Mouse (Mus musculus) kidney, postnatal 36 days (tissue): ENCODE measurements around the gene Chp2.
A peak's percentile ranks its signal among the peaks of the same experiment; 100 is the strongest.
"Not testable (repeated sequence)": the region's sequence is repeated elsewhere in the genome, so short reads cannot be mapped to it uniquely, and the experiment has no call there.

ENCODE experiments used
- DNase-seq, 2 experiments: peaks; one replicate each; pipeline ENCODE4 v3.0.0; 2021 to 2022; ENCODE audit warnings: mixed read lengths in 2 of 2

The Chp2 gene

DNA sequence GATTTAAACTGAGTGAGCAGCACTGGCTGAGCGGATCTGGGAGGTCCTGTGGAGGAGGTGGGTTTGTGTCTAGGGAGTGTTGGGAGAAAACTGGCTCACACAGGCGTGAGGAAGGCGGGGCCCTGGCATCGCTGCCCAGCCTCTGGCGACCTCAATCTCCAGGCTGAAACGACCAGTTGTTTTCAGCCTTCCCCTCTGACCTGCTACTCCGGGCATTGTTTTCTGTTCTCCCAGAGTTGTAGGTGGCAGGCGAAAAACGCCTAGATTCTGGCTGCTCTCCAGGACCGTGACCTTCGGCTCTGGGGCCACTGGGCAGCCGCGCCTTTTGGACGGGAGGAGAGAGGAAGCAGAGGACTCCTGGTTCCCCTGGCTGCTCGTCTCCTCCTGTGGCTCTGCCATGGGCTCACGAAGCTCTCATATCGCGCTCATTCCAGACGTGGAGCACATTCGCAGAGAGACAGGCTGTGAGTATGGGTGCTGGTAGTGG, at the start of gene Chp2:
Gene Chp2 (plus strand): TSS at position 182 of the 487 bp plus-strand sequence.
- DNase-seq, result peak; percentile 27 to 62

DNA sequence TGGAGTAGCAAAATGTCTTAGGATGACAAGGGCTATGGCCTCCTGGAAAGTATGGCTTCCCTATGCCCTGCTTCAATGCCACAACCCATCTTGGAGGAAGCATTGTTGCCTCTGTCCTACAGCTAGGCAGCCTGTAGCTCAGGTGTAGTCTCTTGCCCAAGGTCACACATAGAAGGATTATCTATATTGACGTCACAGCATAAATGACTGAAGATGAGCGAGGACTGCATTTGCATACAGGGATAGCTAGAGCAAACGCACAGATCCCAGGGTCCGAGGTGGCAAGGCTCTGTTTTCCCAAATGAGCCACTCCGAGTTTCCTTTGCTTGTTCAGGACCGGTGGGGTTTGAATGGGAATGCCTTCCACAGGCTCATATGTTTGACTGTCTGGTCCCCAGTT, 48.6 kb upstream of the Chp2 start:
- DNase-seq, result no peak

DNA sequence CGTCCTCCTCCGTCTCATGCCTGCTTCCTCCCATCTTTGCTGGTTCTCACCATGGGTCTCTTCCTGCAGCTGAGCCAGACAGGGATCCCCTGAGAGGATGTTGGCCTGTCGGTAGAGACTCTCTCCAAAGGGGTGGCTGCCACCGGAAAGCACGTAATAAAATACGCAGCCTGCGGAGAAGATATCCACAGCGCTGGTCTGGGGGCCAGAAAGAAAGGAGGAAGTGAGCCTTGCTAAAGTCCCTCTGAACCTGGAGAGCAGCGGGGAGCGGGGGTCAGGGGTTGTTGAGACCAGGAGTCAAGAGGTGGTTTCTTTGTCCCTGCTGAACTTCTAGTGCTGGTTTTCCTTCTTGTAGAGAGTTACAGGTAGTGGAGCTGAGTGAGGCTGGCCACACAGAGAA, 47.7 kb upstream of the Chp2 start:
- DNase-seq, result no peak

DNA sequence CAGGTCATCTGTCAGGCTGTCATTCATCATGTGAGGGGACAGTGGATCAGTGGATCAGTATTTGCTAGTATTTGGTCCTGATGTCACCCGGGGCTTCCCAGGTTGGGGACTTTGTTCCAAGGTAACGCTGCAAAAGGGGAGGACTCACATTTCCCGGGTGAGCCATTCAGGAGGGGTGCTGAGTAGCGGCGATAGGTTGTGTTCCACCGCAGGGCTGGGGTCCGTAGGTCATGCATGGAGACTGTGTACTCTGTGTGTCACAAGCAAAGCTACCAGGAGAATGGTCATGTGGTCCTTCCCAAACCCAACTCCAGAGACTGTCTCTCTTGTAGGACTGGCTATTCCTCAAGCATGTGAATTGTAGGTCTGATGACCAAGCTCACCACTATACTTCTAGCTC, 38.6 kb upstream of the Chp2 start:
- no peak for DNase-seq

DNA sequence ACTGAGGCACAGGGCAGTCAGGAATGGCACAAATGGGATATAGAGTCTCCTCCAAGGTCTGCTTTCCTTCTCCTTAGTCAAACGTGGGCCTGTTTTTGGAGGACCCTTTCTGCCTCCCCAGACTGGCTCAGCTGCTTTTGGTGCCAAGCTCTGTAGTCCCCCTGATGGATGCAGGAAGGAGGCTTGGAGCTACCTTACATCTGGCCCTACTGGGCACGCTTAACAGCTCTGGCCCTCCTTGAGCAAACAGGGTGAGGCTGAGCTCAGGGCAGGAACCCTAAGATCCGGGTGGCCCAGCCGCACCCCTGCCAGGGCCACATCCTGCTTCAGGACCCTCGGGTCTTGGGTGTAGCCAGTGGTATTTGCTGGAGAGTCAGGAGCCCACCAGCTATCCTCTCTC, 34.7 kb upstream of the Chp2 start:
- no peak for DNase-seq

DNA sequence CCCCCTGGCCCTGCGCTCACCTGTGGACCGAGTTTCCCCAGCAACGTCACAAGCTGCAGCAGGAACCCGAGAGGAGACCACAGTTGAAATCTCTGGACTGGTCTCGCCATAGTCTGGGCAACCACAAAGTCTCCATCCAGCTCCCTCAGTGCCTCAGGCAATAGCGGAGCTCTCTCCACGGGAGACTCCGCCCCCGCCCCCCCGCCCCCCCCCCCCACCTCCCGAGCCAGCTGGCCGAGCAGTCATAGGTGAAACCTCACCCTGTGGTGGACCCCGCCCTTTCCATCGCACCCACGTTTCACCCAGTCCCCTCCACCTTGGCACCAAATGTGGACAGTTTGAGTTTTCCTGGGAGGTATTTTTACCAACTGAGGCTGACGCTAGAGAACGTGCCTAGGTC, 33.3 kb upstream of the Chp2 start, which contains the start of gene Ern2:
Gene Ern2 (minus strand): TSS at position 165 of the 400 bp plus-strand sequence.
- DNase-seq, result no peak

DNA sequence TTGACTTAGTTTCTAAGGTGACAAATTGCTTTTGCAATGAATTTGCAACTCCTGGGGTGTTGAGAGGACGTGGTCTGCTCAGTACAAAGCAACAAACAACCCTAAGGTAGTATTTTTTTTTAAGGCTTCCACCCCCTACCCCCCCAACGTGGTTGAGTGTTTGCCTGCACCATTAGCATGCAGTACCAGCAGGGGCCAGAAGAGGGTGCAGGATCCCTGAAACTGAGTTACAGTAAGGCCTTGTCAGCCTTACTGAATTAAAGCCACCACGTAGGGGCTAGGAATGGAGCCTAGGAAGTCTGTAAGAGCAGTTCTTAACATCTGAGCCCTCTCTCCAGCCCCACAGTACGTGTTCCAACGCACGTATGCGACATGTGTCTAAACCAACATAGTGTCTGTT, 29.8 kb upstream of the Chp2 start:
- DNase-seq, result peak; percentile 21 to 78

DNA sequence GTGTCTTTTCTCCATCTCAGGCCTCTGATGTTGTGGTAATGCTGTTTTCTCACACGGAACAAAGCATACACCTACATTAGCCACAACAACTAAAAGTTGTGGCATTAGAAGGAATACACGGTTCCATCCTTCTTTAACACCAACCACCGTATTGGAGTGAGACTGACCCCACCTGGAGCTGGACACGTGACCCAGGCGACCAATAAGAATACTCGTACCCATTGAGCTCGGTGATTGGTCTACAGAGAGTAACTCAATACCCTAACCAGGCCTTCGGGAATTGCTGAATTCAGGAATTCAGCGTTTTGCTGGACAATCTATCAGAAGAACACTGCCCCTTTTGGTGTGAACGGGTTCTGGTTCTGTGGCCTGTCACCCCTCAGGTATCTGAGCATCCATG, 28.2 kb upstream of the Chp2 start:
- no peak for DNase-seq

DNA sequence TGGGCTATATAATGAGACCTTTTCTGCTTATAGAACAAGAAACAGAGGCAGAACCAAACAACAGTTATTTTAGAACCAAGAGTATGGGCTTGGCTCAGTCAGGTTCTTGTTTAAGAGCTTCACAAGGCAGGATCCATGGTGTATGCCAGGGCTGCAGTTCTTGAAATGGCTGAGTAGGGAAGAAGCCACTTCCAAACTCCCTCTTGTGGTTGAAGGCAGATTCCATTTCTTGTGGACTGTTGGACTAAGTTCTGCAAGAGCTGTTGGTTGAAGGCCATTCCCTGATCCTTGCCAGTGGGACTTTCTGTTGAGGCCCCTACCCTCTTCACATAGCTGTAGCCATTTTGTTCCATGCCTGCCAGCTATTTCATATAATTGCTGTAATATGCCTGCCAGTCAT, 25.4 kb upstream of the Chp2 start:
- peak in 1 of 2 experiments; percentile 10 for DNase-seq

DNA sequence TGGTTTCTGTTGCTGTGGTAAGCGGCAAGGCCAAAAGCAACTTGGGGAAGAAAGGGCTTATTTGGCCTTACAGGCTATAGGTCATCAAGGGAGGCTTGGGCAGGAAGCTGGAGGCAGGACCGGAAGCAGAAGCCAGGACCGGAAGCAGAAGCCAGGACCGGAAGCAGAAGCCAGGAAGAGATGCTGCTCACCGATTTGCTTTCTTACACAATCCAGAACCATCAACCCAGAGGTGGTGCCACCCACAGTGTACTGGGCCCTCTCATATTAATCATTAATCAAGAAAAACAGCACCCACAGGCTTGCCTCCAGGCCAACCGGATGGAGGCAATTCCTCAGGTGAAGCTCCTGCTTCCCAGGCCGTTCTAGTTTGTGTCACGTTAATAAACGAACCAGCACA, 22.5 kb upstream of the Chp2 start:
- peak; percentile 42 for DNase-seq

DNA sequence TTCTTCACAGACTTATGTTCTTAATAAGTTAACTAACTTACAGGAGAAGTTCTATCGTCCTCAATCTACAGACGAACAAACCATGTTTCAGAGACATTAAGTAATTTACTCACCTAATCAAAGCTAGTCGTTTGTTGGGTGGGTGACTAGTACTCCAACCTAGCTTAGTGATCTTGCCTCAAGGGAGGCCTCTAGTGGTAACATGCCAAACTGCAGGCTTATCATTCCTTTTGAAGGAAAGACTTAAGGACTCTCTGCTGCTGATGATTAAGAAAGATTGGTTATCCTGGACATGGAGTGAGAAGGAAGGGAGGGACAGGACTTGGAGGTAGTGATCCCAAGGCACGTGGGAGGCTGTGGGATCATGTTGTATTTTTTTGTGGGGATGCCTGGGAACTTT, 22.0 kb upstream of the Chp2 start:
- DNase-seq, result peak; percentile 65 to 84

DNA sequence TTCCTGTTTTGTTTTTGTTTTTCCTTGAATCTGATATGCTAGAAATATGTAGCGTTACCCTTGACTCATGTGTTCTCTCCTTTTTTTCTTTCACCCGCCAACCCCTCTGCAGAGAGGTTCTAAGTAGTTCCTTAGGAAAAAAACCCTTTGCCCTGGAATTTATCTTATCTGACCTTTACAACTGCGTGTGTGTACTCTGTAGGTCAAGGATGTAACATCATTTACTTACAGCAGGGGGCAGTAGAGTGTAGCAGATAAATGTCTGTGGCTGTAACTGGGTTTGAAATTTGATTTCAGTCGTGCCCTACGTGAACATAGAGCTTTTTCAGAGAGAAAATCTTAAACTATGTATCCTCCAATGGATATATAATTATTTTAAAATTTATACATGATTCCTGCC, 20.0 kb upstream of the Chp2 start:
- DNase-seq, result peak; percentile 16 to 39

DNA sequence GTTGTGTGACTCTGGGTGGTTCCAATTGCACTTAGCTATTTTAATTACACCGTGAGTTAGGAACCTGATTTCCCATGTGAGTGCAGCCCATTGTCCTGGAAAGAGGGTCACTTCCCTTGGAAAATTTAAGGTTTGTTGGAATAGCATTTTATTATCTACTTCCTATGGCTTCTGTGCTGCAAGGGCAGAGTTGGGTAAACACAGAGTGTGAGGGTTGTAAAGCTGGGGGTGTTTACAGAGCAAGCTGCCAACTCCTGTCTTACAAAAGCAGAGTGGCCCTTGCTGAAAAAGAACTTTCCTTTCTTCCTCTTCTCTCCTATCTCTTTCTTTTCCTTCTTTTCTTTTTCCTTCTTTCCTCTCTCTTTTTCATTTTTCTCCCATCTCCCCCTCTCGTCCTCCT, 15.4 kb upstream of the Chp2 start:
- DNase-seq, result no peak

DNA sequence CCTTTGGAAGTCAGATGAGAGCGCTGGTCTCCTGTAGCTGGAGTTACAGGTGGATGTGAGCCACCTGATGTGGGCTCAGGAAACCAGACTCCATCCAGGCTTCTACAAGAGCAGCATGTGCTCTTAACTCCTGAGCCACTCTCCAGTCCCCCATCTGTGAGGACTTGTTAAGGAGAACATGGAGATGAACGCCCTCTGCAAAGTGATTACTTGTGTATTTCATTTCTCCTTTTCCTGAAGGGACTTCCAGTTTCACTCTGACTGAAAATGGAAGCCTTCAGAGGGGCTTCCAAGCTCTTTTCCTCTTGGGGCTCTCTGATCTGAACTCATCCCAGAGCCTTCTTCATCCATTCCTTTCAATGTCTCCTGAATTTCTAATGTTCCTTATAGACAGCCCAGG, 13.2 kb upstream of the Chp2 start:
- no peak for DNase-seq

DNA sequence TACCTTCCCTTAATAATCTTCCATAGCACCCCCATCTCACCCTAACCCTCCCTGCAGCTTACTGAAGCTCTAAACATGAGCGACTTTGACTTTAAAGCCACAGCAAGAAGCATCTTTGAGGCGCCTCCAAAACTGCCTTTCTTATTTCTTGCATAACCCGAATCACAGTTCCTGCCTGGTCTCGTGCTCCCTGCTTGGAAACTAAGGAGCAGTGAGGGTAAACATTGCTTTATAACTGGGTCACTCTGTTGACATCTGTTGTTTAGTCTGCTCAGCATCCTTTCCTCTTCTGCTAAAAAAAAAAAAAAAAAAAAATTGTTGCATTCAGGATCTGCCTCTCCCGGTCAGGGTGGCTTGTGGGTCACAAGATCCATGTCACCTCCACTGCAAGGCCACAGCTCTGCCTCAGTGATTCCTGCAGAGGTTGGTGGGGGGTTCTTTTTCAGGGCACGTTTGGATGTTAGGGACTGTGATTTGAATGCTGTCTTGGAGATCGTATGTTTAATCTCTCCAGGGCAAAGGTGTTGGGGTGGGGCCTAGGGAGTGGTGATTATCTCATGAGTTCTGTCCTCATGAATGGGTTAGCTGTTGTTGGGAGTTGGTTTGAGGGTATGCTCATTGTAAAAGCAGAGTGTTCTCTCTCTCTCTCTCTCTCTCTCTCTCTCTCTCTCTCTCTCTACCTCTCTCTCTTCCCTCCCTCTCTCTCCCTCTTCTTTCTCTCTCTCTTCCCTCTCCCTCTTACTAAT, 10.8 kb upstream of the Chp2 start:
- no peak for DNase-seq

DNA sequence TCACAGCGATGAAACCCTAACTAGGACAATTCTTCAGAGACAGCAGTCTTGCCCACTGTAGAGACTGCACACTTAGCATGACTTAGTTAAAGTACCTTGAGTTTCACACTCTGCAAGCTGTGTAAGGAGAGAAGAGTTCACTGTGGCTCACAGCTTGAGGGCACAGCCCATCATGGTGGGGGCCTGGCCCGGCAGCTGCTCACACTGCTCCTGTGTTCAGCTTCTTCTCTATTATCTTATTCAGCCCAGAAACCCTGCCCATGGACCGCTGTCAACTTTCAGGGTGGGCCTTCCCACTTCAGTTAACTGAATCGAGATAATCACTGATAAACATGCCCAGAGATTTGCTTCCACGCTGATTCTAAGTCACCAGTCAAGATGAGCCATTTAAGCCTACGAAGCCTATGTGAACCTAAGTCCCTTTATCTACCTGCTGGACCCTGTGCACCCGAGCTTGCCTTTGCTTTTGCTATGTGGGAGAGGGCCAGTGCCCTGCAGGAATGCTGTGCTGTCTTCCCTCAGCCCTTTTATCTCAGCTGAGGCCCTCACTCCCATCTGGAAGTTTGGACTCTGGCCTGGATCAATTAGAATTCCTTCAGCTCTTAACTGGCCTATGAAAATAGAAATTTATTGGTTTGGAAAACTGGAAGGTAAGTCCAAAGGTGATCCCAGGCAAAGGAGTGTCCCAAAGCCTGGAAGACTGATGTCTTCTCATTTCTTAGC, 6.9 kb downstream of the Chp2 start:
- DNase-seq, result no peak

DNA sequence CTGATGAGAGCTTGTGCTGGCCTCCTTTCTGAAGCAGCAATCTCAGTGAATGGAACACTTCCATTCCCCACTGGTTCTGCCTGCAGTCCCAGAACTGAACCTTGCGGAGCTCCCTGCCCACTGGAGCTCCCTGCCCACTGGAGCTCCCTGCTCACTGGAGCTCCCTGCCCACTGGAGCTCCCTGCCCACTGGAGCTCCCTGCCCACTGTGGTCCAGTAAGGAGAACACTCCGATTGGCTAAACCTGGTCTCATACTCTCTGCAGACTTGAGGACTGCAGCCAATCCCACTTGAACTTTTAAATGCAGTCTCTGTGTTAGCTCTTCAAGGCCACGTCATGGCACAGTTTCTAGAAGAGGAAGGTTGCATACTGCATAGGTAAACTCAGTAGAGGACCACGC, 7.4 kb downstream of the Chp2 start:
- no peak for DNase-seq

DNA sequence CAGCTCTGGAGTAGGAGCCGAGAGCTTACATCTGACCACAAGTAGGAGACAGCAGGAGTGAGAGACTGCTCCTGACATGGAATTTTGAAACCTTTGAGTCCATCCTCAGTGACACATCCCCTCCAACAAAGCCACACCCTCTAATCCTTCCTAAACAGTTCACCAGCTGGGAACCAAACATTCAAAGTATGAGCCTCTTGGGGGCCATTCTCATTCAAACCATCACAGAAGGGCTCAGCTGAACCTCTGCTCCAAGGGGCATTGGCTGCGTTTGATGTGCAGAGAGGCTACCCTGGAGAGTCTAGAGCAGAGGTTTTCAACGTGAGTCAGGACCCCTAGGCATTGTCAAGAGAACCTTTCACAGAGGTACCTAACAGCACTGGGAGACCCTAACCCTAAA, 10.0 kb downstream of the Chp2 start:
- no peak for DNase-seq

DNA sequence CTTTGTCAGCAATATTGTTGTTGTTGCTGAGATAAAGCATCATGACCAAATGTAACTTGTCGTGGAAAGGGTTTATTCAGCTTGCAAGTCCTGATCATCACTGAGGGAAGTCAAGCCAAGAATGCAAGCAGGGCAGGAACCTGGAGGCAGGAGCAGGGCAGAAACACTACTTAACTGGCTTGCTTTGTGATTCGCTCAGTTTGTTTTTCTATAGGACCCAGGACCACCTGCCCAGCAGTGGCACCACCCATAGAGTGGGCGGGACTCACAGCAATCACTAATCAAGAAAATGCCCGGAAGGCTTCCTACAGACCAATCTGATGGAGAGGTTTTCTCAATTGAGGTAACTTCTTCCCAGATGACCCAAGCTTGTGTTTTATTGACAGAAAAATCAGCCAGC, 10.6 kb downstream of the Chp2 start:
- no peak for DNase-seq

DNA sequence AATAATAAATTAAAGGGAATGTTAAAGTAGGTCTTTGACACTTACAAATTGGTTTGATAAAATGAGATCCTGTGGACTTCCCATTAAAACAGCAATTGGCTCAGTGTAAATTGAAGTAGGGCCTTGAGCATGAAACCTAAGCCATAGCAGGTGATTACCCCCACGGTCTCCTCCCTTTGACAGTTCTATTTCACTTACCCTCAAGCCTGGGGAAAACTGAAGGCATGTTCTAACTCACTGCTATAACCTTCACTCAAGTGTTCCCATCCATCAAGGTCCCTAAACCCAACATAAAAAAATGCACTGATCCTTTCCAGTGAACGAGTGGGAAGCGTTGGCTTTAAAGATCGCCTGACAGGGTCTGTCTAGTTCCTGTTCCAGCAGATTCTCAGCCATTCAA, 11.6 kb downstream of the Chp2 start:
- DNase-seq, result no peak

DNA sequence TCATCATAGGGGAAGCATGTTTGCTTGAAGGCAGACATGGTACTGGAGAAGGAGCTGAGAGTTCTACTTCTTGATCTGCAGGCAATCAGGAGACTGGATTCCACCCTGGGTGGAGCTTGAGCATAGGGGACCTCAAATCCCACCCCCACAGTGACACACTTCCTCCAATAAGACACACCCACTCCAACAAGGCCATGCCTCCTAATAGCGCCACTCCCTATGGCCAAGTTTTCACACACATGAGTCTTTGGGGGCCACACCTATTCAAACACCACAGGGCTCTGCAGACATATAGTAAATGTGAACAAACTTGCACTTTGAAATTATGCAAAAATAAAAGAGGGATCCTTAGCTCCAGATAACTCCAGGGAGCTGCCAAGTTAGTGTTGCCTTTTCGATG, 19.6 kb downstream of the Chp2 start:
- no peak for DNase-seq

DNA sequence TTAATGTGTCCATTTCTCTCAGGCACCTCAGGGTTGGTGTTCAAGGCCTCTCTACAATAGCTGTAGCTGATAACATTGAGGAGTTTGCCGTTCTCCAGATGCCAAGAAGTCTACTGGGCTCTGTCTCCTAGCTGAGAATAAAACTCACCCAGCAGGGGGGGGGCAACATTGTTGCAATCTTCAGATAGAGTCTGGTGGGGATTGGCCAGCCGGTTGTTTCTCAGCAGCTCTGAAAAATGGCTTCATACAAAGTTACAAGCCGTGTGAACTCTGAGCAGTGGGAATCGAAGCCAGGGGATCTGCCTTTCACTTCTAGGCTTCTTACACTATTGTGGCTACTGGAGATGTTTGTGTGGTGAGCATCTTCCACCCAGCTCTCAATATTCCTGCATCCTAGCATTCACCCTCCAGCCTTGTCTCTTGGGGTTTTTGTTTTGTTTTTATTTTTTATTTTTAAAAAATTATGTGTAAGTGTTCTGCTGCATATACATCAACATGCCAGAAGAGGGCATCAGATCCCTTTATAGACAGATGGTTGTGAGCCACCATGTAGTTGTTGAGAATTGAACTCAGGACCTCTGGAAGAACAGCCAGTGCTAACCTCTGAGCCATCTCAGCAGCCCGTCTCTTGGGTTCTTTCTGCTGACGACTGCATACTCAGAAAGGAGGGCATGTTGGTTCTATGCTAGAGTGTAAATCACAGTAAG, 21.3 kb downstream of the Chp2 start:
- no peak for DNase-seq

DNA sequence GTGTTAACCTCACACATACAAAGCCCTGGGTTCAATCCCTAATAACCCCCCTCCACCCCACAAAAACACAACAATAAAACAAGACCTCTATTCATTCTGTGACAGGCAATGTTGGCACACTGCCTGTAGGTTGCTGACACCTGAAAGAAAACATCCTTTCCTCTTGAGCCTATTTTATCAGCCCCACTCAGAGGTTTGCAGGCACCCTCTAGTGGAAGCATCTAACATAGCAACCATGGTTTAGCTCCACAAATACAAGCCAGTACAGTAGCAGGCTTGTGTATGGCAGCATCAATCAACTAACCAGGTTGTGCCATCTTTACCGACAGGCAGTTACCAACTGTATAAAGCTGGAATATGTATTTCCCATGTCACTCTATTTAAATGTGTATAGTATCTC, 23.0 kb downstream of the Chp2 start:
- DNase-seq, result peak; percentile 28 to 54

DNA sequence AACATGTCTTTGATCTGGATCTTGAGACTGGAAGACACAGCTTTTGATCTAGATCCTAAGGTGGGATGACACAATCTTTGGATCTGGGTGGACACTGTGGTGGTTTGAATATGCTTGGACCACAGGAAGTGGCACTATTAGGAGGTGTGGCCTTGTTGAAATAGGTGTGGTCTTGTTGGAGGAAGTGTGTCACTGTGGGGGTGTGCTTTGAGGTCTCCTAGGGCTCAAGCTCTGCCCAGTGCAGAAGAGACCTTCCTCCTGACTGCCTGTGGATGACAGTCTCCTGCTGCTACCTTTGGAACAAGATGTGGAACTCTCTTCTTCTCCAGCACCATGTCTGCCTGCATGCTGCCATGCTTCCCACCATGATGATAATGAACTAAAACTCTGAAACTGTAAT, 23.4 kb downstream of the Chp2 start:
- not testable (repeated sequence) for DNase-seq
